ENCODE assay signal across 13 mouse cellular contexts in the genomic region with DNA sequence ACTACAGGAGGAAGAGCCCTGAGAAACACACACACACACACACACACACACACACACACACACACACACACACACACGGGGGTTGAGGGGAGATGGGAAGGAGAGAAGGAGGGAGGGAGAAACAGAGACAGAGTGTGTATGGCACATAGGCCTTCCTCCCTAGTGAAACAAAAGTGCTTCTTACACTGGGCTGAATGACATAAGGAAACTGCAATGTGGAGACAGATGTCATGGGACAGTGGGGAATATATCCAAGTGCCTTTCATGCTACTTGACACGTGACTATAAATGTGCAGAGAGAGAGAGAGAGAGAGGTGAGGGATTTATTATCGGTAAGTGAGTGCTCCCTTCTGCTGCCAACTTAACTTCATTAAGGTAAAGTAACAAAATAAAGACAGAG.
"Had no signal": no experiment of that assay in that cellular context is flagged by ENCODE, and none has a peak within 500 bp of the region (broad histone marks: within the 10 kb centered on the region; RNA-seq: fewer than 3 reads in every experiment).

No protein-coding gene starts in this region.

- H3K36me3 ChIP-seq: limb, embryonic 10.5 days; liver, embryonic 15.5 days; neural tube, embryonic 13.5 days had no signal

- H3K9me3 ChIP-seq: limb, embryonic 10.5 days; liver, embryonic 15.5 days; neural tube, embryonic 13.5 days had no signal

- H3K4me3 ChIP-seq: left cerebral cortex, adult 2 months; limb, embryonic 10.5 days; liver, embryonic 15.5 days; neural tube, embryonic 13.5 days had no signal

- H3K4me2 ChIP-seq: liver, embryonic 11.5 days; liver, embryonic 15.5 days; neural tube, embryonic 13.5 days had no signal

- H3K27ac ChIP-seq: left cerebral cortex, adult 2 months; limb, embryonic 10.5 days; liver, embryonic 15.5 days; neural tube, embryonic 13.5 days had no signal

- H3K27me3 ChIP-seq: liver, embryonic 15.5 days; neural tube, embryonic 13.5 days had no signal

- H3K9ac ChIP-seq: liver, embryonic 15.5 days; neural tube, embryonic 13.5 days had no signal

- ATAC-seq: lung, postnatal 0 days had no signal

- H3K4me1 ChIP-seq: limb, embryonic 10.5 days; liver, embryonic 15.5 days; neural tube, embryonic 13.5 days had no signal

- DNase-seq: kidney, adult 18-20 months; kidney, postnatal 25 days; lung, adult 2 months; lung, postnatal 36 days; right cerebral cortex, postnatal 25 days; thymus, adult 18-20 months; thymus, postnatal 14 days had no signal
